Mouse (Mus musculus) brain, embryonic 14.5 days (tissue): ENCODE results near the gene Dnajb2. TPM values are rescaled to one million over a fixed set of nuclear protein-coding genes. Genes with fewer than 3 reads are reported as not detected.

ENCODE experiments used
- DNase-seq: peaks from one replicate; pipeline ENCODE4 v3.0.0-alpha.2; 2011; ENCODE audit warnings: low read depth
- CTCF ChIP-seq: fragments of 200-500 bp; IDR thresholded peaks from 2 replicates; pipeline ENCODE4 v1.5.1; 2012; ENCODE audit warnings: inconsistent platforms, mild to moderate bottlenecking, moderate library complexity, borderline replicate concordance; ENCODE audit not compliant: insufficient read depth, insufficient read length; ENCODE audit errors: extremely low read depth
- POLR2A ChIP-seq: fragments of 200-500 bp; IDR thresholded peaks from 2 replicates; pipeline ENCODE4 v1.6.1; 2012; ENCODE audit warnings: mild to moderate bottlenecking, inconsistent platforms, borderline replicate concordance; ENCODE audit not compliant: poor library complexity, insufficient read depth, insufficient read length, severe bottlenecking; ENCODE audit errors: extremely low read depth
- polyA plus RNA-seq: library from polyadenylated mRNA; depleted of rRNA; stranded (reverse); fragments of >200 nt; gene quantifications from 2 replicates; pipeline ENCODE4 v1.2.3, GENCODE M21; 2012

The Dnajb2 gene
- polyA plus RNA-seq, 1 experiment = 53.3 TPM

GRCm38 (mm10) chr1:75253849-75254624 is 17.8 kb downstream of the Dnajb2 start:
- DNase-seq = peak; percentile 76
- no peak for TF ChIP-seq POLR2A
- peak; percentile 85 for TF ChIP-seq CTCF

GRCm38 (mm10) chr1:75254625-75255013 is 18.4 kb downstream of the Dnajb2 start:
- DNase-seq = peak; percentile 53
- TF ChIP-seq POLR2A = no peak
- TF ChIP-seq CTCF = no peak

GRCm38 (mm10) chr1:75255516-75256046 is 19.4 kb downstream of the Dnajb2 start:
- no peak for DNase-seq
- no peak for TF ChIP-seq CTCF

- TF ChIP-seq CTCF (no peak), POLR2A (no peak)
- no peak for DNase-seq
Observed at GRCm38 (mm10) chr1:75261278-75261677, 25.1 kb downstream of the Dnajb2 start.

GRCm38 (mm10) chr1:75262969-75263951 is 27.1 kb downstream of the Dnajb2 start:
- DNase-seq = peak; percentile 47
- TF ChIP-seq POLR2A = no peak
- no peak for TF ChIP-seq CTCF

GRCm38 (mm10) chr1:75264091-75264880 is 28.1 kb downstream of the Dnajb2 start, which contains the start of gene Ptprn:
Gene Ptprn (minus strand): TSS chr1:75264502.
- TF ChIP-seq CTCF (peak; percentile 27; the same call in 1 of the 2 replicates), POLR2A (no peak)
- DNase-seq = peak; percentile 73

- peak; percentile 50 for DNase-seq
- TF ChIP-seq CTCF = no peak
- no peak for TF ChIP-seq POLR2A
Observed at GRCm38 (mm10) chr1:75277195-75278188, 41.3 kb downstream of the Dnajb2 start.

- TF ChIP-seq POLR2A = no peak
- TF ChIP-seq CTCF = no peak
- DNase-seq = peak; percentile 54
Observed at GRCm38 (mm10) chr1:75278228-75278627, 42.0 kb downstream of the Dnajb2 start, which contains the start of gene Resp18. Gene Resp18 (minus strand): TSS chr1:75278415.

GRCm38 (mm10) chr1:75283017-75283416 is 46.8 kb downstream of the Dnajb2 start:
- DNase-seq = peak; percentile 64
- no peak for TF ChIP-seq CTCF
- TF ChIP-seq POLR2A = no peak
